Mouse (Mus musculus) liver, embryonic 15.5 days (tissue): Measurements from ENCODE around the gene Fbxw21. TPM values are rescaled to one million over a fixed set of nuclear protein-coding genes. Genes with fewer than 3 reads are reported as not detected.
"Not testable (repeated sequence)": the region's sequence is repeated elsewhere in the genome, so short reads cannot be mapped to it uniquely, and the experiment has no call there.

ENCODE experiments used
- ATAC-seq: fragments of 200-750 bp; cut with Nextera tagmentation; 2 replicates; pipeline ENCODE4 v1.8.0; 2017; ENCODE audit warnings: moderate number of reproducible peaks, mild to moderate bottlenecking, moderate library complexity; ENCODE audit not compliant: insufficient read depth
- H3K27ac ChIP-seq: fragments of 300-500 bp; sonication (generic); replicated peaks from 2 replicates; pipeline ENCODE4 v1.5.1; 2015; ENCODE audit warnings: mild to moderate bottlenecking, inconsistent platforms
- H3K27me3 ChIP-seq: fragments of 300-500 bp; sonication (generic); 2 replicates; pipeline ENCODE4 v1.6.1; 2015; ENCODE audit warnings: mild to moderate bottlenecking, inconsistent platforms
- H3K36me3 ChIP-seq: fragments of 300-500 bp; sonication (generic); replicated peaks from 2 replicates; pipeline ENCODE4 v1.6.1; 2015; ENCODE audit warnings: moderate library complexity, mild to moderate bottlenecking, inconsistent platforms
- H3K4me1 ChIP-seq: fragments of 300-500 bp; sonication (generic); replicated peaks from 2 replicates; pipeline ENCODE4 v1.6.1; 2015; ENCODE audit warnings: inconsistent platforms
- H3K4me2 ChIP-seq: fragments of 300-500 bp; sonication (generic); 2 replicates; pipeline ENCODE4 v1.6.1; 2015; ENCODE audit warnings: moderate library complexity, mild to moderate bottlenecking, inconsistent platforms
- H3K4me3 ChIP-seq: fragments of 300-500 bp; sonication (generic); replicated peaks from 2 replicates; pipeline ENCODE4 v1.5.1; 2015; ENCODE audit warnings: mild to moderate bottlenecking, inconsistent platforms
- H3K9ac ChIP-seq: fragments of 300-500 bp; sonication (generic); 2 replicates; pipeline ENCODE4 v1.6.1; 2015; ENCODE audit warnings: moderate library complexity, mild to moderate bottlenecking, inconsistent platforms
- H3K9me3 ChIP-seq: fragments of 300-500 bp; sonication (generic); replicated peaks from 2 replicates; pipeline ENCODE4 v1.6.1; 2016; ENCODE audit warnings: inconsistent platforms
- WGBS: fragments of 180-500 bp; shearing (Covaris S2); methylation state at CpG from one replicate; pipeline ENCODE4 v1.1.7; 2015; ENCODE audit warnings: mixed read lengths; ENCODE audit not compliant: insufficient replicate concordance; 5-methylcytosine and 5-hydroxymethylcytosine counted together
- polyA plus RNA-seq: library from polyadenylated mRNA; unstranded; fragments of >200 nt; fragmentation: Nextera tagmentation; extraction: Ambion mirVana; gene quantifications from 2 replicates; pipeline ENCODE4 v1.2.1, GENCODE M21; 2015

The Fbxw21 gene
- 0.05 TPM in 1 of 2 replicates, not detected in the other for polyA plus RNA-seq

DNA sequence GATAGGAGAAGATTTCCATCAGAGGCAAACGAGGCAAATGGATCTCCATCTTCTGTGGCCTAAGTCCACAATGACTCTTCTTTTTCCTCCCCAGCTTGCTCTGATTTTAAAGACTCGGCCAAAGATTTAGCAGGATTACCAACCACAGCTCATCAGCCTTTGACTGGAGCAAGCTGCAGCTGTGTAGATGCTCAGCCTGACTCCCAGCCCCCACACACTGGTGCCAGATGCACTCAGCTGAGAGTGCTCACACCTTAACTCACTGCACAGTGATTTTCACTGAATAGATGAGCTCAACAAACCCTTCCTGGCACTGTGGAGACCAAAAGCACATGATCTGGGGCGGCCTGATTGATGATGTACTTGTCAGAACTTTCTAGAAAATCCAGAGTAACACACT, at the start of gene Fbxw21:
Gene Fbxw21 (minus strand): TSS at position 101 of the 400 bp plus-strand sequence.
- H3K9me3 ChIP-seq = no peaks in the 10 kb centered on the region
- no peak within 1 kb of the TSS for H3K4me3 ChIP-seq
- no peaks in the 10 kb centered on the region for H3K27me3 ChIP-seq
- H3K27ac ChIP-seq = no peak within 1 kb of the TSS
- 52% methylated on average over 3 of the region's 3 CpGs for WGBS
- no peak within 1 kb of the TSS for H3K4me2 ChIP-seq
- no peak within 1 kb of the TSS for H3K9ac ChIP-seq
- no peaks in the 10 kb centered on the region for H3K4me1 ChIP-seq
- no peak for ATAC-seq
- no peaks in the 10 kb centered on the region for H3K36me3 ChIP-seq

GRCm38 (mm10) chr9:109201347-109201746, 39.5 kb upstream of the Fbxw21 start:
- H3K27ac ChIP-seq, H3K27me3 ChIP-seq, H3K9ac ChIP-seq, H3K9me3 ChIP-seq, H3K4me1 ChIP-seq, ATAC-seq, H3K4me3 ChIP-seq, H3K4me2 ChIP-seq, H3K36me3 ChIP-seq: not testable (repeated sequence)
- 17% methylated on average over 1 of the region's 1 CpGs for WGBS

GRCm38 (mm10) chr9:109200349-109200748, 38.5 kb upstream of the Fbxw21 start:
- WGBS = 63% methylated on average over 1 of the region's 1 CpGs
- ATAC-seq = no peak

GRCm38 (mm10) chr9:109199353-109199752, 37.5 kb upstream of the Fbxw21 start:
- H3K36me3 ChIP-seq = no peaks in the 10 kb centered on the region
- no peak overlapping the region for H3K9ac ChIP-seq
- H3K4me1 ChIP-seq = no peaks in the 10 kb centered on the region
- no peaks in the 10 kb centered on the region for H3K9me3 ChIP-seq
- no peak overlapping the region for H3K4me3 ChIP-seq
- H3K27ac ChIP-seq = no peak overlapping the region
- 38% methylated on average over 1 of the region's 1 CpGs for WGBS
- no peak for ATAC-seq
- no peaks in the 10 kb centered on the region for H3K27me3 ChIP-seq
- no peak overlapping the region for H3K4me2 ChIP-seq

More at GRCm38 (mm10) chr9:109200349-109200748, 38.5 kb upstream of the Fbxw21 start:
- no peak overlapping the region for H3K27ac ChIP-seq
- no peaks in the 10 kb centered on the region for H3K36me3 ChIP-seq
- no peaks in the 10 kb centered on the region for H3K4me1 ChIP-seq
- no peak overlapping the region for H3K4me2 ChIP-seq
- H3K9me3 ChIP-seq = no peaks in the 10 kb centered on the region
- H3K4me3 ChIP-seq = no peak overlapping the region
- H3K27me3 ChIP-seq = no peaks in the 10 kb centered on the region
- no peak overlapping the region for H3K9ac ChIP-seq

- not testable (repeated sequence) for H3K9ac ChIP-seq, H3K27ac ChIP-seq, H3K4me3 ChIP-seq, H3K27me3 ChIP-seq, H3K36me3 ChIP-seq, ATAC-seq, H3K4me1 ChIP-seq, H3K9me3 ChIP-seq, H3K4me2 ChIP-seq
- 50% methylated on average over 3 of the region's 3 CpGs for WGBS
Observed at GRCm38 (mm10) chr9:109195875-109196274, 34.0 kb upstream of the Fbxw21 start, which contains the start of gene Fbxw13. Gene Fbxw13, minus strand, starts transcription at chr9:109195975.

DNA sequence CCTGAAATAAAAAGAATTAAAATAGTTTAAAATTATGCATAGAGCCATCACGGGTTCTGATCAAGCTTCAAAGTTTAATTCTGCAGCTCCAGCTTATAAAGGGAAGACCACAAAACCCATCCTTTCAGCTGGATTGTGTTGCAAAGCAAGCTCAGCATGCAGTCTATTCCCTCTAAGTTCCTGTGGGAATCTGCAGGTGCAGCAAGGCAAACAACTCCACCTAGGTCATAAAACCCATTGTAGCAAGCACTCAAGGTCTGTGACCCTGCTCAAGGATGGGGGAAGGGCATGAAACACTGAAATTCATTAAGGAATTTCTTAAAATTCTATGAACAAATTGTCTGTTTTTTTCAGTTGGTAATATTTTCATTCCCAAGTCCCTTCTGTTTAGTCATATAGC, 15.4 kb upstream of the Fbxw21 start:
- Histone ChIP-seq H3K4me2 (no peak overlapping the region), H3K27ac (no peak overlapping the region), H3K9me3 (no peaks in the 10 kb centered on the region), H3K4me1 (no peaks in the 10 kb centered on the region), H3K27me3 (no peaks in the 10 kb centered on the region), H3K9ac (no peak overlapping the region), H3K36me3 (no peaks in the 10 kb centered on the region), H3K4me3 (no peak overlapping the region)
- 53% methylated on average over 1 of the region's 1 CpGs for whole genome bisulfite sequencing
- ATAC-seq = no peak

DNA sequence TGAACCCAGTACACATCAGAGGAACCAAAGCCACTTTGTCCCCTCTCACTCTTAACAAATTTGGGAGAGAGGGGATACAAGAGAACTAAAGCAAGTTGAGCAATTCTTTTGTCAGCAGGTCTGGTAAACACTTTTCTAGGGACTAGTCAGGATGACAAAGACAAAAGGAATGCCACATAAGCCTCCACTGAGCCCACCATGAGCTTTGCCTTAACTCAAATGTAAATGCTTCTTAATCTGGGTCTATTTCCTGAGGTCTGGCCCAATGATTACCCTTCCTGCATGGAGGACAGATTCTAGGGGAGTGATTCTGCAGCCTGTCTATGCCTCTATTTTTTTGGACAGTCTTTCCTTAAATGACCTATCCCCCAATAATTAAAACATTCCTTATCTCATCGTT, 14.5 kb upstream of the Fbxw21 start:
- Histone ChIP-seq H3K4me1 (no peaks in the 10 kb centered on the region), H3K27ac (no peak overlapping the region), H3K27me3 (no peaks in the 10 kb centered on the region), H3K4me2 (no peak overlapping the region), H3K4me3 (no peak overlapping the region), H3K36me3 (no peaks in the 10 kb centered on the region), H3K9me3 (no peaks in the 10 kb centered on the region), H3K9ac (no peak overlapping the region)
- ATAC-seq = no peak
- WGBS = 36% methylated on average over 1 of the region's 1 CpGs

DNA sequence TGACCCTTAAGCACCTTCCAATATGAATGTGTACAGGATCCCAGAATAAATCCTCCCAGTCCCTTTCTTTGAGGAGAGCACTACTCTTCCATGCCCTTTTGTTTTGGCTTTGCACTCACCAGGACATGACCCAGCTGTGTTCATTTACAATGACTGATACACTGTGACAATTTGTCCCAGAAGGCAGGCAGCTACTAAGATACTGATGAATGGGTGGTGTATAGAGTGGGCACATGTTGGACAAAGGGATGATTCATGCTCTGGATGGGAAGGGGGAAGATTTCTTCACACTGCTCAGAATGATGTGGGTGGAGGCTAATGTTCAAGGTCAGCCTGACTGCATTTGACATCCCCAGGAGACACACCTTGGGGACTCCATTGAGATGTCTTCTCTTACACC, 5.5 kb upstream of the Fbxw21 start:
- Histone ChIP-seq H3K27ac (no peak overlapping the region), H3K4me2 (no peak overlapping the region), H3K9me3 (no peaks in the 10 kb centered on the region), H3K4me3 (no peak overlapping the region), H3K36me3 (no peaks in the 10 kb centered on the region), H3K9ac (no peak overlapping the region), H3K27me3 (no peaks in the 10 kb centered on the region), H3K4me1 (no peaks in the 10 kb centered on the region)
- ATAC-seq = no peak

- not testable (repeated sequence) for H3K36me3 ChIP-seq, H3K9ac ChIP-seq, H3K4me2 ChIP-seq, H3K4me3 ChIP-seq, H3K4me1 ChIP-seq, H3K9me3 ChIP-seq, H3K27ac ChIP-seq, H3K27me3 ChIP-seq, ATAC-seq
- 53% methylated on average over 4 of the region's 4 CpGs for WGBS
Observed at GRCm38 (mm10) chr9:109140414-109140813, 21.4 kb downstream of the Fbxw21 start.

DNA sequence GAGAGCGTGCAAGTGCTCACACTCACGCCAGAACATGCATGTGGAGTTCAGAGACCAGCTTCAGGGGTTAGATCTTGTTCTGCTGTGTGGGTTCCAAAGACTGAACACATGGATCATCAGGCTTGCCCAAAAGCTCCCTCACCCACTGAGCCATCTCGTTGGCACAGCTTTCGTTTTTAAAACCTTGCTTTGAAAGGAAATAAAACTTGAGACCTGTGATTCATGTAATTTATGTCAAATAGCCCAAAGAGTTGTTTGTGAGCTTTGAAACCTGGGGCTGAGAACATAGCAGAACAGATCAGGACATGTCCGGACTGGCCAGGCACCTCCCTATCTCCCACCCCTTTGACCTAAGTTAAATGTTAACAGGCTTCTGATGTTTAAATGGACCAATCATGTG, 31.8 kb downstream of the Fbxw21 start:
- WGBS = 66% methylated on average over 5 of the region's 5 CpGs
- 0 out of 2 replicates have a peak, but pooled peaks cover 3% of the 10 kb centered on the region for H3K4me1 ChIP-seq
- no peak for ATAC-seq
- no peaks in the 10 kb centered on the region for H3K27me3 ChIP-seq
- H3K27ac ChIP-seq = no peak overlapping the region
- H3K4me2 ChIP-seq = no peak overlapping the region
- no peaks in the 10 kb centered on the region for H3K9me3 ChIP-seq
- no peaks in the 10 kb centered on the region for H3K36me3 ChIP-seq
- H3K9ac ChIP-seq = no peak overlapping the region
- H3K4me3 ChIP-seq = no peak overlapping the region

DNA sequence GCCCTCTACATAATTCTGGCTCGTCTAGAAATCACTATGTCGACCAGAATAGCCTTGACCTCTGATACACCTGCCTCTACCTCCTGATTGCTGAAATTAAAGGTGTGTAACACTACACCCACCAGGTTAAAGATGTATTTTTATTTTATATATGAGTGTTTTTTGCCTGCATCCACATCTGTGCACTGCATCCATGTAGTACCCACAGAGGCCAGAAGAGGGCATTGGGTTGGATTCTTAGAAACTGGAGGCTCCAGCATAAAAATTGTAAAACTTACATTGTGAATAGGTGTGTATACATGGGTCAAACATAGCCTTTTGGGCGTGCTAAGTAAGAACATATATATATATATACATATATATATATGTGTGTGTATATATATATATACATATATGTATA, 33.6 kb downstream of the Fbxw21 start:
- 0 out of 2 replicates have a peak, but pooled peaks cover 3% of the 10 kb centered on the region for H3K4me1 ChIP-seq
- ATAC-seq = no peak
- H3K27ac ChIP-seq = no peak overlapping the region
- no peaks in the 10 kb centered on the region for H3K36me3 ChIP-seq
- 28% methylated on average over 3 of the region's 3 CpGs for WGBS
- no peak overlapping the region for H3K4me2 ChIP-seq
- H3K4me3 ChIP-seq = no peak overlapping the region
- no peaks in the 10 kb centered on the region for H3K27me3 ChIP-seq
- H3K9ac ChIP-seq = no peak overlapping the region
- no peaks in the 10 kb centered on the region for H3K9me3 ChIP-seq

- Histone ChIP-seq H3K27ac (no peak overlapping the region), H3K9ac (no peak overlapping the region), H3K27me3 (no peaks in the 10 kb centered on the region), H3K36me3 (no peaks in the 10 kb centered on the region), H3K4me1 (0 out of 2 replicates have a peak, but pooled peaks cover 3% of the 10 kb centered on the region), H3K4me3 (no peak overlapping the region), H3K4me2 (no peak overlapping the region), H3K9me3 (no peaks in the 10 kb centered on the region)
- no peak for ATAC-seq
- WGBS = 62% methylated on average over 4 of the region's 4 CpGs
Observed at GRCm38 (mm10) chr9:109127076-109127475, 34.8 kb downstream of the Fbxw21 start.
